Mouse (Mus musculus) forebrain, embryonic 14.5 days (tissue): ENCODE data around the gene Rpl29. TPM values are rescaled to one million over a fixed set of nuclear protein-coding genes. Genes with fewer than 3 reads are reported as not detected.

Experiments
- ATAC-seq: fragments of 200-750 bp; cut with Nextera tagmentation; 2 replicates; pipeline ENCODE4 v1.8.0; 2017; ENCODE audit warnings: mild to moderate bottlenecking, moderate library complexity
- DNase-seq: peaks from one replicate; pipeline ENCODE4 v3.0.0-alpha.2; 2015; ENCODE audit warnings: low spot score
- H3K27ac ChIP-seq: fragments of 300-500 bp; sonication (generic); 2 replicates; pipeline ENCODE4 v1.5.1; 2014; ENCODE audit warnings: low read depth, mild to moderate bottlenecking, control low read depth, low read length, moderate library complexity
- H3K27me3 ChIP-seq: fragments of 300-500 bp; sonication (generic); replicated peaks from 2 replicates; pipeline ENCODE4 v1.6.1; 2014; ENCODE audit warnings: low read length, control low read depth, mixed read lengths; ENCODE audit not compliant: control insufficient read depth, insufficient read depth
- H3K36me3 ChIP-seq: fragments of 300-500 bp; sonication (generic); 2 replicates; pipeline ENCODE4 v1.6.1; 2014; ENCODE audit warnings: low read length, control low read depth; ENCODE audit not compliant: control insufficient read depth, insufficient read depth
- H3K4me1 ChIP-seq: fragments of 300-500 bp; sonication (generic); 2 replicates; pipeline ENCODE4 v1.6.1; 2014; ENCODE audit warnings: antibody characterized with exemption, low read length, control low read depth; ENCODE audit not compliant: control insufficient read depth, insufficient read depth
- H3K4me2 ChIP-seq: fragments of 300-500 bp; sonication (generic); 2 replicates; pipeline ENCODE4 v1.6.1; 2014; ENCODE audit warnings: mild to moderate bottlenecking, control low read depth, low read length
- H3K4me3 ChIP-seq: fragments of 300-500 bp; sonication (generic); 2 replicates; pipeline ENCODE4 v1.5.1; 2014; ENCODE audit warnings: low read depth, low read length, control low read depth
- H3K9ac ChIP-seq: fragments of 300-500 bp; sonication (generic); 2 replicates; pipeline ENCODE4 v1.6.1; 2014; ENCODE audit warnings: mild to moderate bottlenecking, low read length, control low read depth, moderate library complexity
- H3K9me3 ChIP-seq: fragments of 300-500 bp; sonication (generic); replicated peaks from 2 replicates; pipeline ENCODE4 v1.6.1; 2016; ENCODE audit warnings: low read length, control low read depth, mixed read lengths; ENCODE audit not compliant: control insufficient read depth
- WGBS: fragments of 180-500 bp; shearing (Covaris S2); extraction: QIAGEN DNeasy Blood & Tissue Kit; methylation state at CpG from one replicate; pipeline ENCODE4 v1.1.7; 2014; 5-methylcytosine and 5-hydroxymethylcytosine counted together
- polyA plus RNA-seq: library from polyadenylated mRNA; unstranded; fragments of >200 nt; fragmentation: Nextera tagmentation; extraction: Ambion mirVana; gene quantifications from 2 replicates; pipeline ENCODE4 v1.2.1, GENCODE M21; 2014

Gene Rpl29
- polyA plus RNA-seq, 1 experiment from 2014 or later: 924 TPM

DNA sequence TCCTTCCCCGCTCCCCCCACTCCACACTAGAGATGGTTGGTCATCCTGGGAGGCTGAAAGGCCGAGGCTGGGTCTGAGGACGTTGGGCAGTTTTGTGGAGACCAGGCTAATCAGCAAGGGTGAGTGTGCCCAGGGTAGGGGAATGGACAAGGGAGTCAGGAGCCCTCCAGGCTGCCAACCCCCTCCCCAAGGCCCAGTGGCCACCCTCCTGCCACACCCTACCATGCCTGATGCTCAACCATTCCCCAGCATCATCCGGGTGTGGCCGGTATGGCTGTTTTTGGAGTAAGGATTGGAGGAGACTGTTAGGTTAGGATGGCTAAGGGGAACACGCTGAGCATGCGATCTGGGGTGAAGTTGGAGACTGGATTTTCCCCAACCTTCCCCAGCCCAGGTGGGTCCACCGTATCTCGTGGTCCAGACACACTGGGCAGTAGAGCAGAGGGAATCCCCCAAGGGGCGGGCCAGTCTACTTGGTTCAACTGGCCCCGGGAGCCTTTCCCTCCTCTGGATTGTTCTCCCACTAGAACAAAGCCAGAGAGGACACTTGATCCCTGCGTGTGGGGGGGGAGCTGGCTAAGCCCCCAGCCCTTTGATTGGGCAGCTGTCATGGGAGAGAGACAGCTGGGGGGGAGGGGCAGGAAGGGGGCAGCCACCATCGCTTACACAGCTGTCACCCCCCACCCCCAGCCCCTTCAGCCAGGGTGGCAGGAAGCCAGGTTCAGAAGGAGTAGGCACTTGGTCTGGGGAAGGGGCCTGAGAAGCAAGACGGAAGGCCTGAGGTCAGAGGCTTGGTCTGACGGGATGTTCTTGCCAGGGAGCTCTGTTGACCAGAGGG, 27.3 kb downstream of the Rpl29 start:
- Histone ChIP-seq H3K9ac (peak overlapping the region; percentile 79), H3K4me1 (peaks cover 38% of the 10 kb centered on the region), H3K4me3 (peak overlapping the region; percentile 70), H3K9me3 (no peaks in the 10 kb centered on the region), H3K36me3 (peaks cover 19% of the 10 kb centered on the region), H3K27me3 (no peaks in the 10 kb centered on the region), H3K27ac (peak overlapping the region; percentile 74), H3K4me2 (peak overlapping the region; percentile 99)
- peak; percentile 67 for DNase-seq
- ATAC-seq: no peak
- WGBS: 27% methylated on average over 15 of the region's 15 CpGs

DNA sequence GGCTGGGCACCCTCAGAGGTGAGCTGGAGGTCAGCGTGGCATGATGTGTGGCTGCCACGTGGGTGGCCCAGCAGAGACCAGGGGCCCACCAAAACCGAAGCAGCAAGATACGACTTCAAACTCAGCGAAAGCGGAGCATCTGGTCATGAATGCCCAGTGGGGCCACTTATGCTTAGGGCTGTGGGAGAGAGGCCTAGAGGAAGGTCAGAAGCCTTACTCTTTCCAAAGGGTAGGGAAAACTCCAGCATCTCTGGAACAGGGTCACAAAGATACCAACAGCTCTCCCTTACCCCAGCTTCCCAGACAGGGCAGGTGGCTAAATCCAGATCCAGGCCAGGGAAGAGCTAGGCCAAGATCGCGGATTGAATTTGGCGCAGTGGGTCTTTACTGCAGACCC, 27.9 kb downstream of the Rpl29 start:
- no peaks in the 10 kb centered on the region for H3K27me3 ChIP-seq
- peak overlapping the region; percentile 70 for H3K4me3 ChIP-seq
- peaks cover 26% of the 10 kb centered on the region for H3K36me3 ChIP-seq
- peak overlapping the region; percentile 99 for H3K4me2 ChIP-seq
- H3K9ac ChIP-seq: peak overlapping the region; percentile 79
- H3K9me3 ChIP-seq: no peaks in the 10 kb centered on the region
- DNase-seq (no peak), ATAC-seq (no peak)
- 45% methylated on average over 9 of the region's 9 CpGs for WGBS
- H3K4me1 ChIP-seq: peaks cover 38% of the 10 kb centered on the region
- H3K27ac ChIP-seq: peak overlapping the region; percentile 53; the same call in 1 of the 2 replicates

DNA sequence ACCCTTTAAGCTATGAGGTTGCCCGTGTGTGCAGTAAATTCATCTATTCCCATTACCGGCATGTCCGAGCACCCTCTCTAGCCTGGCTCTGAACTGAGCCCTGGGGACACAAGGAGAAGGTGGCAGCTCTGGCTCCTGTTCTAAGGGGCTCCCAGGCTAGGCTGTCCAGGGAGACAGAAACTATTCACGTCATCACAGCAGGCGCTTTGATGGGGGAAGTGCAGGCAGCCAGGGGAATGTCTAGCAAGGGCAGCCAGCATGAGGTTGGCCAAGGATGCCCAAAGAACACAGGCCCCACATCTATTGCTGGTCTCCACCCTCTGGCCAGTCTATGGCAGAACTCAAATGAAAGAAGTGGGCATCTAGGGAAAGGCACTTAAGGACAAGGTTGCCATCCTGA, 28.7 kb downstream of the Rpl29 start:
- Histone ChIP-seq H3K27me3 (no peaks in the 10 kb centered on the region), H3K4me1 (peaks cover 34% of the 10 kb centered on the region), H3K9ac (peak overlapping the region; percentile 79; the same call in 1 of the 2 replicates), H3K4me3 (no peak overlapping the region), H3K9me3 (no peaks in the 10 kb centered on the region), H3K36me3 (peaks cover 32% of the 10 kb centered on the region), H3K27ac (no peak overlapping the region), H3K4me2 (peak overlapping the region; percentile 99)
- WGBS: 54% methylated on average over 5 of the region's 5 CpGs
- no peak for ATAC-seq
- DNase-seq: no peak

DNA sequence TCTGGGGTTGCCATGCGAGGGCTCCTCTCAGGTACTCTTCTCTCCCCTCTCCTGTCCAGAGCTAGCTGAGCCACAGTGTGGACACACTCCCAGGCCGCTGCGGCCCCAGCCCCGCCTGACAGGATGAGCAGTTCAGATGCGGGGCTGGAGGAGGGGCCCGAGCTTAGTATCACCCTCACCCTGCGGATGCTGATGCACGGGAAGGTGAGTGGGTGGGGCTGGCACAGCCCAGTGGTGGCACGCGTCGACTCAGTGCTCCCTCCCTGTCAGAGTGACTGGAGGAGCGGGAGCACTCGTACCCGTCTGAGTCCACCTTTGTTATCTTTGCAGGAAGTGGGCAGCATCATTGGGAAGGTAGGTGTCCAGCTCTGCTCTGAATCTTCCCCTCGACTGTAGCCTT, 30.7 kb downstream of the Rpl29 start:
- Histone ChIP-seq H3K27me3 (no peaks in the 10 kb centered on the region), H3K9me3 (no peaks in the 10 kb centered on the region), H3K4me1 (peaks cover 37% of the 10 kb centered on the region), H3K36me3 (peaks cover 48% of the 10 kb centered on the region), H3K9ac (peak overlapping the region; percentile 2; the same call in 1 of the 2 replicates), H3K4me3 (no peak overlapping the region), H3K27ac (no peak overlapping the region), H3K4me2 (no peak overlapping the region)
- 82% methylated on average over 15 of the region's 15 CpGs for WGBS
- ATAC-seq (no peak), DNase-seq (no peak)

DNA sequence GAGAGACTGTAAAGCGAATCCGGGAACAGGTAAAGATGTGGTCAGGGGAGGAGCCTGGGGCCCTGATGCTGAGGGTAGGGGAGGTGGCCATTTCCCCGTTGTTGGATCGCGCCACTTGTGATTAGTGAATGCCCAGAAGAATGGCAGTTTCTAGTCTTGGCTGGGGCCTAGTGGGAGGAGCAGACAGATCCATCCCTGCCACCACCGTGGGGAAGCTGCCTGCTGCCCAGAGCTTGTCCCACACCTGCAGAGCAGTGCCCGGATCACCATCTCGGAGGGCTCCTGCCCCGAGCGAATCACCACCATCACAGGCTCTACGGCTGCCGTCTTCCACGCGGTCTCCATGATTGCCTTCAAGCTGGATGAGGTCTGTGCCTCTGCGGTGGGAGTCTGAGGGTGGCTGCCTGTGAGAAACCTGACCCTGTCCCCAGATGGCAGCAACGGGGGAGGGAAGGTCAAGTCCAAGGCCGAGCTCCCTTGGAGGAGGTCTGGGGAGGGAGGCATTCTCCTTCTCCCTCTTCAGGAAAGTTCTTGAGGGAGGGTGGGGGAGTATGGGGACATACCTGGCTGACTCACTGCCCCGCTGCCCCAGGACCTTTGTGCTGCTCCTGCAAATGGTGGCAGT, 31.3 kb downstream of the Rpl29 start:
- 82% methylated on average over 18 of the region's 18 CpGs for WGBS
- DNase-seq: no peak
- Histone ChIP-seq H3K4me1 (peaks cover 37% of the 10 kb centered on the region), H3K4me2 (no peak overlapping the region), H3K27me3 (no peaks in the 10 kb centered on the region), H3K27ac (no peak overlapping the region), H3K9ac (no peak overlapping the region; the same call in 1 of the 2 replicates), H3K9me3 (no peaks in the 10 kb centered on the region), H3K36me3 (peaks cover 48% of the 10 kb centered on the region), H3K4me3 (no peak overlapping the region)
- ATAC-seq: no peak

DNA sequence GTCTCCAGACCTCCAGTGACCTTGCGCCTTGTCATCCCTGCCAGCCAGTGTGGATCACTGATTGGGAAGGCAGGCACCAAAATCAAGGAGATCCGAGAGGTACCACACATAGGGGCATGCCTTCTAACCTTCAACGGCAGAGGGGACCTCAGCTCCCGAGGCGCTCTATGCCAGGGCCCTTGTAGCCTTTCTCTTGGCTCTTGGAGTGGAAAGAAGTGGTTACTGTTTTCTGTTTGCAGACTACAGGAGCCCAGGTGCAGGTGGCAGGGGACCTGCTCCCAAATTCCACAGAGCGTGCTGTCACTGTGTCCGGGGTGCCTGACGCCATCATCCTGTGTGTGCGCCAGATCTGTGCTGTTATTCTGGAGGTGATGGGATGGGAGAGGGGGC, 31.8 kb downstream of the Rpl29 start:
- ATAC-seq: no peak
- Histone ChIP-seq H3K4me3 (no peak overlapping the region), H3K4me2 (no peak overlapping the region), H3K9me3 (no peaks in the 10 kb centered on the region), H3K9ac (no peak overlapping the region), H3K36me3 (peaks cover 48% of the 10 kb centered on the region), H3K27ac (no peak overlapping the region), H3K4me1 (peaks cover 36% of the 10 kb centered on the region), H3K27me3 (no peaks in the 10 kb centered on the region)
- 91% methylated on average over 9 of the region's 9 CpGs for WGBS
- DNase-seq: no peak

DNA sequence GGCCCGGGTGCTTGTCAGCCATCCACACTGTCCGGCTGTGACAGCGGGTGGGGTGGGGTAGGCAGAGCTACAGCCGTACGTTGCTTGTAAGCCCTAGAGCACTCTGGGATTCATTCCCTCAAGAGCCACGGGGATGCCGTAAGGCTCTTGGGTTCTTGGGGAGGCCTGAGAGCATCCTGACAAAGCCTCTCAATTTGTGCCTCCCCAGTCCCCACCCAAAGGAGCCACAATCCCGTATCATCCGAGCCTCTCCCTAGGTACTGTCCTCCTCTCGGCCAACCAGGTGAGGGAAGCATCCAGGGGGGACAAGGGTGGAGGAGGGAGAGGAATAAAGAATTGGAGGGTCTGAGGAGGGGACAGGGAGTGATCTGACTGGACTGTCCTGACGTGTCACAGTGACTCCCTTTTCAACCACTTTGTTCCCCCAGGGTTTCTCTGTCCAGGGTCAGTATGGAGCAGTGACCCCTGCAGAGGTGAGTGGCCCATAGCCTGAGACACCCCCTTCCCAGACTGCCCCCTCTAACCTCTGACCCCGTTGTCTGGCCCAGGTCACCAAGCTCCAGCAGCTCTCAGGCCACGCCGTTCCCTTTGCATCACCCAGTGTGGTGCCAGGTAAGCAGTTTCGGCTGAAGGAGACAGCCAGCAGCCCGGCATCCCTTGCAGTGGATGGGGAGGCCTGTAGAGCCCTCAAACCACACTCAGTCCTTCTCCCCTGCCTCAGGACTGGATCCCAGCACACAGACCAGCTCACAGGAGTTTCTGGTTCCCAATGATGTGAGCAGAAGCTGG, 32.6 kb downstream of the Rpl29 start:
- H3K36me3 ChIP-seq: peaks cover 48% of the 10 kb centered on the region
- no peak overlapping the region for H3K4me3 ChIP-seq
- no peak overlapping the region for H3K4me2 ChIP-seq
- H3K4me1 ChIP-seq: peaks cover 28% of the 10 kb centered on the region
- H3K9me3 ChIP-seq: no peaks in the 10 kb centered on the region
- ATAC-seq (no peak), DNase-seq (no peak)
- WGBS: 86% methylated on average over 16 of the region's 16 CpGs
- H3K27me3 ChIP-seq: no peaks in the 10 kb centered on the region
- no peak overlapping the region for H3K9ac ChIP-seq
- H3K27ac ChIP-seq: no peak overlapping the region

DNA sequence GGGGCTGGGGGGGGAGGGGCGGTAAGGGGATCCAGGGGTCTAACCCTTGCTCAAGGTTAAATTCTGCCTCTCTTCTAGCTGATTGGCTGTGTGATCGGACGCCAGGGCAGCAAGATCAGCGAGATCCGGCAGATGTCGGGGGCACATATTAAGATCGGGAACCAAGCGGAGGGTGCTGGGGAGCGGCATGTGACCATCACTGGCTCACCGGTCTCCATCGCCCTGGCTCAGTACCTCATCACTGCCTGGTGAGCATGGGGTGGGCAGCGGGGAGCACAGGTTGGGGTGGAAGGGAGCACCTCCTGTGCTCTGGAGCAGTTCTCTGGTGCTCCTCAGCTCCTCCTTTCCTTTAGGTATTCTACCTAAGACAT, 33.2 kb downstream of the Rpl29 start:
- no peak for DNase-seq
- H3K4me1 ChIP-seq: peaks cover 22% of the 10 kb centered on the region
- no peak overlapping the region for H3K27ac ChIP-seq
- no peak overlapping the region for H3K9ac ChIP-seq
- WGBS: 92% methylated on average over 12 of the region's 12 CpGs
- H3K4me2 ChIP-seq: no peak overlapping the region
- H3K27me3 ChIP-seq: no peaks in the 10 kb centered on the region
- H3K4me3 ChIP-seq: no peak overlapping the region
- H3K9me3 ChIP-seq: no peaks in the 10 kb centered on the region
- peaks cover 48% of the 10 kb centered on the region for H3K36me3 ChIP-seq
- no peak for ATAC-seq
